Mouse (Mus musculus): ENCODE measurements around the gene Gcnt1.

GRCm38 (mm10) chr19:17346716-17347474 is 25.7 kb downstream of the Gcnt1 start:
- TF ChIP-seq POLR2A (IDR thresholded peaks at IDR 0.05; ENCODE audit: borderline replicate concordance, insufficient read depth, low read length): no peak
- TF ChIP-seq CTCF (IDR thresholded peaks at IDR 0.05; ENCODE audit: borderline replicate concordance, insufficient read depth, low read depth, low read length): no peak
